Mouse (Mus musculus) G1E (cell line): ENCODE data around the gene Tssk2.

Experiments
- CTCF ChIP-seq: IDR thresholded peaks from 2 replicates; pipeline ENCODE4 v1.5.1; 2012; ENCODE audit warnings: low read depth, low read length, inconsistent platforms, mixed read lengths
- GATA2 ChIP-seq: IDR thresholded peaks from 2 replicates; pipeline ENCODE4 v1.6.1; 2012; ENCODE audit warnings: low read depth, low read length, inconsistent platforms, borderline replicate concordance

DNA sequence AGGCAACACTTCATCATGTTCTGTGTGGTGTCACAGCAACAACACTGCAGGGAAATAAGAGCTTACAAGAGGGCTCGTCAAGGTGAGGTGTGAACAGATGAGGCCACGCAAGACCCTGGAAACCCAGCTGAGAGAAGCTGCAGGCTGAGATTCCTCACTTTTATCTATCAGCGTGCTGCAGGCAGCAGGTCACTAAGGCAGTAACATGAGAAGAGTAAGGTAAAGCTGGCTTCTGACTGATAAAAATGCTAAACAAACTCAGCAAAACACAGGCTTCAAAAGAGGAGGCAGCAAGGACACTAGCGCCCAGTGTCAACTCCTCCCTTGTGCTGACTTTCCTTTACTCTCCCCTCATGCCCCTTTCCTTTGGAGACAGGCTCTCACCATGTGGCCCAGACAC lies 25.4 kb upstream of the Tssk2 start:
- TF ChIP-seq CTCF, result no peak
- TF ChIP-seq GATA2, result no peak
